25 mouse cellular contexts compared by ENCODE assay signal in the genomic region with DNA sequence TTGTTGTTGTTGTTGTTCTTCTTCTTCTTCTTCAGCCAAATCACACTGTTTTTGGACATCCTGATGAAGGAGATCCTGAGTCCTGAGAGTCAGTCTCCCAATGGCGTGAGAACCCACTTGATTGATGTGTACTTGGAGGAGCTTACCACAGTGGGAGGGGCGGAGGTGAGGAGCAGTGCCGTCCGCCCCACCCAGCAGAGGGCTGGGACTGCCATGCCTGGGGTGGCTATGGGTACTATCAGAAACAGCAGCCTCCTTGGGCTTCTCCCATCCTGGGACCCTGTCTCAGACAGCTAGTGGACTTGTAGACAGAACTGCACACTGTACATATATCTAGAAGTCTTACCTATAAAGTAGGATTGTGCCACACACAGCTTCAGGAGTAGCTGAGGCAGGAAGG.
"Had no signal": no experiment of that assay in that cellular context is flagged by ENCODE, and none has a peak within 500 bp of the region (broad histone marks: within the 10 kb centered on the region; RNA-seq: fewer than 3 reads in every experiment).

No protein-coding gene starts in this region.

- H3K4me2 ChIP-seq: heart, embryonic 12.5 days; hindbrain, embryonic 12.5 days; hindbrain, embryonic 14.5 days; intestine, embryonic 15.5 days; limb, embryonic 12.5 days had no signal

- DNase-seq: gastrocnemius, adult 2 months; gastrocnemius, postnatal 10 days; gastrocnemius, postnatal 25 days; heart, adult 18-20 months; heart, postnatal 10 days; heart, postnatal 4 days; kidney, adult 18-20 months; kidney, adult 8-10 months; kidney, postnatal 10 days; kidney, postnatal 25 days; kidney, postnatal 4 days; liver had no signal

- H3K27ac ChIP-seq: gastrocnemius, adult 2 months; heart, embryonic 10.5 days; hindbrain, embryonic 10.5 days; hindbrain, embryonic 12.5 days; hindbrain, embryonic 14.5 days; intestine, embryonic 15.5 days; layer of hippocampus, adult 2 months; left cerebral cortex, adult 2 months; limb, embryonic 10.5 days; limb, embryonic 12.5 days had no signal

- H3K9ac ChIP-seq: heart, embryonic 12.5 days; hindbrain, embryonic 12.5 days; hindbrain, embryonic 14.5 days; intestine, embryonic 15.5 days; limb, embryonic 12.5 days had no signal

- H3K9me3 ChIP-seq: heart, embryonic 10.5 days; heart, embryonic 12.5 days; hindbrain, embryonic 10.5 days; hindbrain, embryonic 12.5 days; intestine, embryonic 15.5 days; limb, embryonic 10.5 days; limb, embryonic 12.5 days had no signal

- H3K27me3 ChIP-seq: heart, embryonic 12.5 days; hindbrain, embryonic 12.5 days; intestine, embryonic 15.5 days; limb, embryonic 12.5 days had no signal

- H3K4me3 ChIP-seq: gastrocnemius, adult 2 months; heart, embryonic 10.5 days; heart, embryonic 12.5 days; hindbrain, embryonic 10.5 days; hindbrain, embryonic 12.5 days; intestine, embryonic 15.5 days; layer of hippocampus, adult 2 months; left cerebral cortex, adult 2 months; limb, embryonic 10.5 days; limb, embryonic 12.5 days had no signal

- ATAC-seq: hindbrain, embryonic 16.5 days; inflammation-experienced regulatory T-cells, adult 6 months; intestine, embryonic 15.5 days; intestine, postnatal 0 days had no signal

- H3K4me1 ChIP-seq: heart, embryonic 10.5 days; hindbrain, embryonic 10.5 days; hindbrain, embryonic 12.5 days; intestine, embryonic 15.5 days; limb, embryonic 10.5 days; limb, embryonic 12.5 days had no signal
